Mouse (Mus musculus): ENCODE data around the gene Tex35.

DNA sequence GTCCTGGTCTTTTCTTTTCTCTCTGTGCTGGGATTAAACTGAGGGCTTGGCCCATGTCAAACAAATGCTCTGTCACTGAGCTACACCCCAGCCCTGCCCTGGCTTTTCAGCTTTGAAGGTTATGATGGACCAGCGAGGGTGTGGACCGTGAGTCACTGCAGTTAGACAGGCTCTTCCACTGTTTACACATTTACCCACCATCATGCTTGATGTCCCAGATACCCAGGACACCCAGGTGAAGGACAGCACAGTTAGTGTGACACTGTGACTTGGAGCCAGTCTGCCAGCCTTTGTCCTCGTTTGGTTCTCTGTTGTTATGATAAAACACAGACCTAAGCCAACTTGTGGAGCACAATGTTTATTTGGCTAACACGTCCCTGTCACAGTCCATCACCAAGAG is 34.9 kb downstream of the Tex35 start:
- TF ChIP-seq CTCF (IDR thresholded peaks at IDR 0.05; ENCODE audit: low read depth, low read length), result no peak
- no peak for TF ChIP-seq POLR2A (IDR thresholded peaks at IDR 0.05; ENCODE audit: extremely low read depth, insufficient read depth, low read length)
